Mouse (Mus musculus) liver, embryonic 14.5 days (tissue): ENCODE measurements around the gene Mrgprg.

Experiments used
- CTCF ChIP-seq: IDR thresholded peaks from 2 replicates; pipeline ENCODE4 v1.5.1; 2016; ENCODE audit warnings: antibody characterized with exemption, low read depth, control low read depth
- EP300 ChIP-seq: IDR thresholded peaks from 2 replicates; pipeline ENCODE4 v1.6.1; 2016; ENCODE audit warnings: antibody characterized with exemption, low read depth

- TF ChIP-seq CTCF (no peak), EP300 (no peak)
Measured at GRCm38 (mm10) chr7:143749045-143749444, 17.7 kb downstream of the Mrgprg start.
